Mouse (Mus musculus) stomach, embryonic 15.5 days (tissue): ENCODE data around the gene Uxs1. TPM values are rescaled to one million over a fixed set of nuclear protein-coding genes. Genes with fewer than 3 reads are reported as not detected.

Source experiments
- ATAC-seq: fragments of 200-750 bp; cut with Nextera tagmentation; 2 replicates; pipeline ENCODE4 v1.8.0; 2017; ENCODE audit warnings: low read depth, moderate number of reproducible peaks, moderate TSS enrichment; ENCODE audit not compliant: insufficient read depth, low FRiP score
- H3K27ac ChIP-seq: fragments of 300-500 bp; sonication (generic); 2 replicates; pipeline ENCODE4 v1.5.1; 2015; ENCODE audit warnings: mild to moderate bottlenecking, inconsistent platforms
- H3K27me3 ChIP-seq: fragments of 300-500 bp; sonication (generic); replicated peaks from 2 replicates; pipeline ENCODE4 v1.6.1; 2015; ENCODE audit warnings: inconsistent platforms
- H3K36me3 ChIP-seq: fragments of 300-500 bp; sonication (generic); 2 replicates; pipeline ENCODE4 v1.6.1; 2015; ENCODE audit warnings: inconsistent platforms
- H3K4me1 ChIP-seq: fragments of 300-500 bp; sonication (generic); 2 replicates; pipeline ENCODE4 v1.6.1; 2015; ENCODE audit warnings: inconsistent platforms
- H3K4me2 ChIP-seq: fragments of 300-500 bp; sonication (generic); 2 replicates; pipeline ENCODE4 v1.6.1; 2015; ENCODE audit warnings: mild to moderate bottlenecking, inconsistent platforms
- H3K4me3 ChIP-seq: fragments of 300-500 bp; sonication (generic); replicated peaks from 2 replicates; pipeline ENCODE4 v1.5.1; 2015; ENCODE audit warnings: inconsistent platforms
- H3K9ac ChIP-seq: fragments of 300-500 bp; sonication (generic); 2 replicates; pipeline ENCODE4 v1.6.1; 2015; ENCODE audit warnings: inconsistent platforms
- H3K9me3 ChIP-seq: fragments of 300-500 bp; sonication (generic); 2 replicates; pipeline ENCODE4 v1.6.1; 2016; ENCODE audit warnings: inconsistent platforms
- WGBS: fragments of 180-500 bp; shearing (Covaris S2); methylation state at CpG from one replicate; pipeline ENCODE4 v1.1.7; 2015; 5-methylcytosine and 5-hydroxymethylcytosine counted together
- polyA plus RNA-seq: library from polyadenylated mRNA; unstranded; fragments of >200 nt; fragmentation: Nextera tagmentation; extraction: Ambion mirVana; gene quantifications from 2 replicates; pipeline ENCODE4 v1.2.1, GENCODE M21; 2015

Gene Uxs1
- polyA plus RNA-seq, 1 experiment from 2014 or later, result 22.3 TPM

DNA sequence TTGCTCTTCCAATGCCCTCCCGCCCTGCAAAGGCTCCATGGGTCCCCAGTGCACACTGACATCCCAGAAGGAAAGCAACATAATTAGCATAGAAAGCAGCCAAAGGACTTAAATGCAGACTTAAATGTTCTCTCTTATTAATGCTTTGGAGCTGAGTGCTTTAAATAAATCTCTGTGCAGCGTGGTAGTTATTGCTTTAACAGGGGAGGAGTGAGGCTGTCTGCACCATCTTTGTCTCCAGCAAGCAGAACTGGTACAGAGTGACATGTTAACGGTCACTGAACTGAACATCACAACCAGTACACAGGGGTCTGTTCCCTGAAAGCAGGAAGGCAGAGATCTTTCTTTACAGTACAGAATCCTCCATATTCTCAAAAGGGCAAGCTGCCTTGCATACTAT, 29.6 kb downstream of the Uxs1 start:
- H3K4me1 ChIP-seq, result no peaks in the 10 kb centered on the region
- H3K27me3 ChIP-seq, result no peaks in the 10 kb centered on the region
- WGBS, result 78% methylated on average over 3 of the region's 3 CpGs
- H3K27ac ChIP-seq, result no peak overlapping the region
- no peak overlapping the region for H3K4me3 ChIP-seq
- H3K9me3 ChIP-seq, result no peaks in the 10 kb centered on the region
- H3K36me3 ChIP-seq, result no peaks in the 10 kb centered on the region; the same call in 1 of the 2 replicates
- no peak for ATAC-seq
- H3K9ac ChIP-seq, result no peak overlapping the region
- H3K4me2 ChIP-seq, result no peak overlapping the region

DNA sequence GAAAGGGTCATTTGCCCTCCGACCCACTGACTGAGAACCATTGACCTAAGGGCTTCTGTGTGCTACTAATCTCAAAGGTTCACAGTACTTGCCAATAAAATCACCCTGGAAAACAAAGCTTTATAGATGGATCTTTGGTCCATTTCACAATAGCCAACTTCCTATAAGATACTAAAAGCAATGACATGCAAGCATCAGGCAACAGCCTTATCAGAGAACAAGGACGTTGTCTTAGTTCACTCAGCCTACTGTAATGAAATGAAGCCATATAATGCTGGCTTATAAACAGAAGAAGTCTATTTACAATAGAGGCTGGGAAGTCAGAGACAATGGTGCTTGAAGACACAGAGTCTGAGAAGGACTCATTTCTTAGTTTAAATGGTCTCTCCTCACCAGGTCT, 37.8 kb downstream of the Uxs1 start:
- Histone ChIP-seq H3K4me1 (no peaks in the 10 kb centered on the region), H3K9ac (no peak overlapping the region), H3K36me3 (no peaks in the 10 kb centered on the region), H3K27ac (no peak overlapping the region), H3K4me3 (no peak overlapping the region), H3K9me3 (no peaks in the 10 kb centered on the region), H3K27me3 (no peaks in the 10 kb centered on the region), H3K4me2 (no peak overlapping the region)
- no peak for ATAC-seq
- WGBS, result 74% methylated on average over 2 of the region's 2 CpGs

DNA sequence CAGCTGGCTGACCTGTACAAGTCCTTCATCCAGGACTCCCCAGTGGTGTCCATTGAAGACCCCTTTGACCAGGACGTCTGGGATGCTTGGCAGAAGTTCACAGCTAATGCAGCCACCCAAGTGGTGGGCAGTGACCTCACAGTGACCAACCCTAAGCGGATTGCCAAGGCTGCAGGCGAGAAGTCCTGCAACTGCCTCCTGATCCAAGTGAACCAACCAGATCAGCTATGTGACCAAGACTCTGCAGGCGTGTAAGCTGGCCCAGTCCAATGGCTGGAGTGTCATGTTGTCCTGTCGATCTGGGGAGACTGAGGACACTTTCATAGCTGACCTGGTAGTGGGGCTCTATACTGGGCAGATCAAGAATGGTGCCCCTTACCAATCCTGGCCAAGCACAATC, 40.9 kb downstream of the Uxs1 start:
- Histone ChIP-seq H3K4me1 (0 out of 2 replicates have a peak, but pooled peaks cover 6% of the 10 kb centered on the region), H3K9ac (no peak overlapping the region), H3K27me3 (no peaks in the 10 kb centered on the region), H3K4me3 (no peak overlapping the region), H3K36me3 (no peaks in the 10 kb centered on the region), H3K9me3 (no peaks in the 10 kb centered on the region), H3K4me2 (no peak overlapping the region), H3K27ac (no peak overlapping the region)
- ATAC-seq, result no peak
- WGBS, result 90% methylated on average over 5 of the region's 5 CpGs

GRCm38 (mm10) chr1:43785316-43785715, 42.3 kb downstream of the Uxs1 start:
- no peaks in the 10 kb centered on the region for H3K9me3 ChIP-seq
- ATAC-seq, result no peak
- no peak overlapping the region for H3K4me2 ChIP-seq
- no peaks in the 10 kb centered on the region for H3K27me3 ChIP-seq
- H3K27ac ChIP-seq, result no peak overlapping the region
- no peaks in the 10 kb centered on the region for H3K36me3 ChIP-seq
- H3K4me3 ChIP-seq, result no peak overlapping the region
- H3K4me1 ChIP-seq, result peaks cover 12% of the 10 kb centered on the region; the same call in 1 of the 2 replicates
- H3K9ac ChIP-seq, result no peak overlapping the region
- 78% methylated on average over 5 of the region's 5 CpGs for WGBS

- ATAC-seq, result no peak
- H3K4me1 ChIP-seq, result peaks cover 12% of the 10 kb centered on the region; the same call in 1 of the 2 replicates
- H3K27me3 ChIP-seq, result no peaks in the 10 kb centered on the region
- no peak overlapping the region for H3K9ac ChIP-seq
- no peak overlapping the region for H3K4me3 ChIP-seq
- no peak overlapping the region for H3K27ac ChIP-seq
- H3K9me3 ChIP-seq, result no peaks in the 10 kb centered on the region
- no peak overlapping the region for H3K4me2 ChIP-seq
- H3K36me3 ChIP-seq, result peaks cover 4% of the 10 kb centered on the region; the same call in 1 of the 2 replicates
- WGBS, result 65% methylated on average over 3 of the region's 3 CpGs
Observed at GRCm38 (mm10) chr1:43783186-43783585, 44.4 kb downstream of the Uxs1 start.

- H3K36me3 ChIP-seq, result peaks cover 4% of the 10 kb centered on the region; the same call in 1 of the 2 replicates
- H3K9me3 ChIP-seq, result no peaks in the 10 kb centered on the region
- no peaks in the 10 kb centered on the region for H3K27me3 ChIP-seq
- H3K27ac ChIP-seq, result peak overlapping the region; percentile 70; the same call in 1 of the 2 replicates
- H3K9ac ChIP-seq, result no peak overlapping the region
- ATAC-seq, result no peak
- no peak overlapping the region for H3K4me3 ChIP-seq
- no peak overlapping the region for H3K4me2 ChIP-seq
- H3K4me1 ChIP-seq, result peaks cover 12% of the 10 kb centered on the region; the same call in 1 of the 2 replicates
- 92% methylated on average over 3 of the region's 3 CpGs for WGBS
Observed at GRCm38 (mm10) chr1:43782680-43783079, 44.9 kb downstream of the Uxs1 start.

- Histone ChIP-seq H3K9me3 (no peaks in the 10 kb centered on the region), H3K4me3 (no peak overlapping the region), H3K9ac (no peak overlapping the region), H3K36me3 (peaks cover 4% of the 10 kb centered on the region; the same call in 1 of the 2 replicates), H3K4me1 (peaks cover 12% of the 10 kb centered on the region; the same call in 1 of the 2 replicates), H3K27ac (peak overlapping the region; percentile 85; the same call in 1 of the 2 replicates), H3K4me2 (no peak overlapping the region), H3K27me3 (no peaks in the 10 kb centered on the region)
- peak; percentile 65; the same call in 1 of the 2 replicates for ATAC-seq
- WGBS, result 41% methylated on average over 3 of the region's 3 CpGs
Observed at GRCm38 (mm10) chr1:43781672-43782071, 45.9 kb downstream of the Uxs1 start.

- H3K36me3 ChIP-seq, result peaks cover 4% of the 10 kb centered on the region; the same call in 1 of the 2 replicates
- H3K4me3 ChIP-seq, result no peak overlapping the region
- H3K27me3 ChIP-seq, result no peaks in the 10 kb centered on the region
- 54% methylated on average over 2 of the region's 2 CpGs for whole genome bisulfite sequencing
- H3K4me1 ChIP-seq, result peaks cover 12% of the 10 kb centered on the region; the same call in 1 of the 2 replicates
- no peak for ATAC-seq
- no peak overlapping the region for H3K4me2 ChIP-seq
- peak overlapping the region; percentile 85; the same call in 1 of the 2 replicates for H3K27ac ChIP-seq
- no peaks in the 10 kb centered on the region for H3K9me3 ChIP-seq
- H3K9ac ChIP-seq, result no peak overlapping the region
Observed at GRCm38 (mm10) chr1:43781195-43781594, 46.4 kb downstream of the Uxs1 start.

GRCm38 (mm10) chr1:43776106-43776505, 51.5 kb downstream of the Uxs1 start:
- Histone ChIP-seq H3K9me3 (no peaks in the 10 kb centered on the region), H3K27ac (no peak overlapping the region), H3K27me3 (no peaks in the 10 kb centered on the region), H3K36me3 (peaks cover 19% of the 10 kb centered on the region; the same call in 1 of the 2 replicates), H3K4me3 (no peak overlapping the region), H3K9ac (no peak overlapping the region), H3K4me1 (peaks cover 4% of the 10 kb centered on the region; the same call in 1 of the 2 replicates), H3K4me2 (no peak overlapping the region)
- no peak for ATAC-seq
- WGBS, result 95% methylated on average over 3 of the region's 3 CpGs

GRCm38 (mm10) chr1:43774126-43774525, 53.5 kb downstream of the Uxs1 start:
- 90% methylated on average over 4 of the region's 4 CpGs for WGBS
- ATAC-seq, result no peak
- Histone ChIP-seq H3K27me3 (no peaks in the 10 kb centered on the region), H3K9me3 (no peaks in the 10 kb centered on the region), H3K9ac (no peak overlapping the region), H3K4me3 (no peak overlapping the region), H3K36me3 (peaks cover 23% of the 10 kb centered on the region; the same call in 1 of the 2 replicates), H3K27ac (no peak overlapping the region), H3K4me1 (no peaks in the 10 kb centered on the region), H3K4me2 (no peak overlapping the region)

- no peak for ATAC-seq
- no peaks in the 10 kb centered on the region for H3K9me3 ChIP-seq
- H3K27ac ChIP-seq, result no peak overlapping the region
- no peak overlapping the region for H3K4me3 ChIP-seq
- H3K36me3 ChIP-seq, result peaks cover 23% of the 10 kb centered on the region; the same call in 1 of the 2 replicates
- no peaks in the 10 kb centered on the region for H3K27me3 ChIP-seq
- H3K4me1 ChIP-seq, result no peaks in the 10 kb centered on the region
- 92% methylated on average over 3 of the region's 3 CpGs for WGBS
- H3K4me2 ChIP-seq, result no peak overlapping the region
- no peak overlapping the region for H3K9ac ChIP-seq
Observed at GRCm38 (mm10) chr1:43772694-43773093, 54.9 kb downstream of the Uxs1 start.

DNA sequence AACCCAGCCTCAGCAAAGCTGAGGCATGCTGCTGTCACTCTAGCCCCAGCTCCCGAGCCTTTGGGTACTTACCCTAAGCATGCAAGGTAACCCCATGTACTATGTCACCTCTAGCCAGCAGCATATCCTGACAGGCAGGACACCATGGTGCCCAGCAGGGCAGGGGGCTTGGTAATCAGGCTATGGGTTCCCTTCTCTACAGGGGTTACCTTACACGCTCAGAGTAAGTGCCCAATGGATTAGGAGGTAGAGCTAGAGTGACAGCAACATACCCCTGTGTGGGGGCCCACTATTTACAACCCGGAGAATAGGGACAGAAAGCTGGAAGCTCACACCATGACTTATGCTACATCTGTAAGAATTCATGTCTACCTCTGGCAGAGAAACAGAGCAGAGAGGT, 57.6 kb downstream of the Uxs1 start:
- Histone ChIP-seq H3K9me3 (no peaks in the 10 kb centered on the region), H3K36me3 (peaks cover 26% of the 10 kb centered on the region), H3K9ac (no peak overlapping the region), H3K4me2 (no peak overlapping the region), H3K4me1 (no peaks in the 10 kb centered on the region), H3K27ac (no peak overlapping the region), H3K27me3 (no peaks in the 10 kb centered on the region), H3K4me3 (no peak overlapping the region)
- 87% methylated on average over 3 of the region's 3 CpGs for WGBS
- ATAC-seq, result no peak

GRCm38 (mm10) chr1:43769348-43769747, 58.3 kb downstream of the Uxs1 start:
- Histone ChIP-seq H3K27ac (no peak overlapping the region), H3K36me3 (peaks cover 30% of the 10 kb centered on the region), H3K27me3 (no peaks in the 10 kb centered on the region), H3K4me1 (no peaks in the 10 kb centered on the region), H3K9me3 (no peaks in the 10 kb centered on the region), H3K4me3 (no peak overlapping the region), H3K4me2 (no peak overlapping the region), H3K9ac (no peak overlapping the region)
- ATAC-seq, result no peak
- 47% methylated on average over 1 of the region's 1 CpGs for WGBS
